Mouse (Mus musculus) embryonic fibroblast, embryonic 13.5 days (primary cell): Measurements from ENCODE around the gene Zwilch.

Source experiments
- CTCF ChIP-seq: IDR thresholded peaks from 2 replicates; pipeline ENCODE4 v1.5.1; 2011; ENCODE audit warnings: mild to moderate bottlenecking, control low read depth, low read length, moderate library complexity, borderline replicate concordance; ENCODE audit not compliant: insufficient read depth
- POLR2A ChIP-seq: IDR thresholded peaks from 2 replicates; pipeline ENCODE4 v1.6.1; 2011; ENCODE audit warnings: low read depth, mild to moderate bottlenecking, control low read depth, low read length, moderate library complexity

- TF ChIP-seq CTCF: no peak
- TF ChIP-seq POLR2A: no peak
These were observed 83.9 kb downstream of the Zwilch start for GRCm38 (mm10) chr9:64089004-64089403.
